Mouse (Mus musculus) midbrain, embryonic 10.5 days (tissue): Measurements from ENCODE around the gene Acvr2b. TPM values are rescaled to one million over a fixed set of nuclear protein-coding genes. Genes with fewer than 3 reads are reported as not detected.

Experiments
- DNase-seq: peaks from one replicate; pipeline ENCODE4 v3.0.0-alpha.2; 2017; ENCODE audit warnings: low spot score
- H3K27ac ChIP-seq: fragments of 300-500 bp; sonication (generic); replicated peaks from 2 replicates; pipeline ENCODE4 v1.5.1; 2016; ENCODE audit warnings: mild to moderate bottlenecking
- H3K27me3 ChIP-seq: fragments of 300-500 bp; sonication (generic); 2 replicates; pipeline ENCODE4 v1.6.1; 2016; ENCODE audit warnings: low read depth, mild to moderate bottlenecking; ENCODE audit not compliant: poor library complexity, severe bottlenecking
- H3K36me3 ChIP-seq: fragments of 300-500 bp; sonication (generic); 2 replicates; pipeline ENCODE4 v1.6.1; 2016; ENCODE audit warnings: mild to moderate bottlenecking, moderate library complexity
- H3K4me1 ChIP-seq: fragments of 300-500 bp; sonication (generic); 2 replicates; pipeline ENCODE4 v1.6.1; 2016
- H3K4me3 ChIP-seq: fragments of 300-500 bp; sonication (generic); 2 replicates; pipeline ENCODE4 v1.5.1; 2016; ENCODE audit warnings: mild to moderate bottlenecking, moderate library complexity
- H3K9me3 ChIP-seq: fragments of 300-500 bp; sonication (generic); replicated peaks from 2 replicates; pipeline ENCODE4 v1.6.1; 2016; ENCODE audit warnings: mild to moderate bottlenecking
- WGBS: fragments of 180-500 bp; shearing (Covaris S2); methylation state at CpG from one replicate; pipeline ENCODE4 v1.1.7; 2016; 5-methylcytosine and 5-hydroxymethylcytosine counted together
- polyA plus RNA-seq: library from polyadenylated mRNA; unstranded; fragments of >200 nt; fragmentation: Nextera tagmentation; extraction: Ambion mirVana; gene quantifications from 2 replicates; pipeline ENCODE4 v1.2.1, GENCODE M21; 2016

Acvr2b gene
- polyA plus RNA-seq, 1 experiment from 2014 or later, result 63.7 TPM

DNA sequence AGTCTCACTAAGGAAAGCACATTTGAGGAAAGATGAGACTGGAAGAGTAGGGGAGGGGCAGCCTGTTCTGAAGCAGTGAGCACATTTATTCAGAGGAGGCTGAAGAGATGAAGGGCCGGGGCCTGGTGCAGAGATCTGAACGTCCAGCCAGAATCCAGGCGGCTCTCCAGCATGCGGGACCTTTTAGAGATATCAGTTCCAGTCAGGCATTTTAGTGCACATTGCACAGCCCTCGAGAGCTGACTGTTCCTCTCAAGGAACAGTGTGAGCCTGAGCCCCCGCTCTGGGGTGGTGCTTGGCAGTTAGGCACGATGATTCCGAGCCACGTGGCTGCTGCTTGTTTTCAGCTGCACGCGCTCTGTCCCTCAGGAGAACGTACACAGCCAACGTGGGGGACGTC lies 55.2 kb downstream of the Acvr2b start:
- no peak overlapping the region for H3K27ac ChIP-seq
- peaks cover 82% of the 10 kb centered on the region for H3K36me3 ChIP-seq
- DNase-seq, result no peak
- 90% methylated on average over 14 of the region's 14 CpGs for WGBS
- H3K4me1 ChIP-seq, result 0 out of 2 replicates have a peak, but pooled peaks cover 6% of the 10 kb centered on the region
- H3K4me3 ChIP-seq, result no peak overlapping the region
- H3K9me3 ChIP-seq, result no peaks in the 10 kb centered on the region
- no peaks in the 10 kb centered on the region; the same call in 1 of the 2 replicates for H3K27me3 ChIP-seq

DNA sequence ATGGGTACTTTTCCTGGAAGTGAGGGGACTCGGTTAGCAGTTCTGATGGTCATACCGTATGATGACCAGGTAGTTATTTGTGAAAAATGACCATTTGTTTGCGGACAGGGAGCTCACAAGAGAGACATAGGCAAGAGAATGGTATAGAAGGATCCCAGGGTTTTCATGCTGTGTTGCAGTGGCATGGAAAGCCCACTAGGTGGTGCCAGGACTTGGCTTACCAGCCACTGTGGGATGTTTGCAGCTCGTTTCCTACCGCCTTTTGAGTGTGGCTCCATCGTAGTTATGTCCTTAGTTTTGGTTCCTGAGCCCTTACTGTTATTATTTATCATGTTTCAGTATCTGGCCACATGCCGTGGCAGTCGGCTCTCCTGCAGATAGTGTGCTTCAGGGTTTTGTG lies 58.5 kb downstream of the Acvr2b start:
- Histone ChIP-seq H3K4me3 (no peak overlapping the region), H3K27me3 (peaks cover 6% of the 10 kb centered on the region; the same call in 1 of the 2 replicates), H3K36me3 (peaks cover 86% of the 10 kb centered on the region), H3K27ac (no peak overlapping the region), H3K9me3 (no peaks in the 10 kb centered on the region), H3K4me1 (peaks cover 5% of the 10 kb centered on the region)
- WGBS, result 61% methylated on average over 8 of the region's 8 CpGs
- peak; percentile 62 for DNase-seq

DNA sequence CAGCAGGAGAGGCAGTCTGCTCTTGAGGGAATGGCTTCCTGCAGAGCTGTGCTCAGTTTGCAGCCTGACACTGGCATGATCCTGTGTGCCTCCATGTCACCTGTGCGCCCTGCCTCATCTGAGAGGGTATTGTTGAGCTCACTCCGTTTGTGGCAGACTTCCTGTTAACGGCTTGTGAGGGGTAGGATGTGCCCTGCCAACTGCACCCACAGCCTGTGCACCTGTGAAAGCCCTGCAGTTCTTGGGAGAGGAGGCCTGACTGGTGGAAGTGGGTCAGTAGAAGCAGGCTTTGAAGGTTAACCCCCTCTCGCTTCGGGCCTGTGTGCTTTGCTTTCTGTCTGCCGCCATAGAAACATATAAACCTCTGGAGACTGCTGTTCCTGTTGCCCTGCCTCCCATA lies 63.1 kb downstream of the Acvr2b start:
- H3K27ac ChIP-seq, result no peak overlapping the region
- no peak for DNase-seq
- H3K4me3 ChIP-seq, result no peak overlapping the region
- peaks cover 83% of the 10 kb centered on the region for H3K36me3 ChIP-seq
- H3K9me3 ChIP-seq, result no peaks in the 10 kb centered on the region
- WGBS, result 87% methylated on average over 6 of the region's 6 CpGs
- H3K4me1 ChIP-seq, result peaks cover 9% of the 10 kb centered on the region
- H3K27me3 ChIP-seq, result peaks cover 6% of the 10 kb centered on the region; the same call in 1 of the 2 replicates

DNA sequence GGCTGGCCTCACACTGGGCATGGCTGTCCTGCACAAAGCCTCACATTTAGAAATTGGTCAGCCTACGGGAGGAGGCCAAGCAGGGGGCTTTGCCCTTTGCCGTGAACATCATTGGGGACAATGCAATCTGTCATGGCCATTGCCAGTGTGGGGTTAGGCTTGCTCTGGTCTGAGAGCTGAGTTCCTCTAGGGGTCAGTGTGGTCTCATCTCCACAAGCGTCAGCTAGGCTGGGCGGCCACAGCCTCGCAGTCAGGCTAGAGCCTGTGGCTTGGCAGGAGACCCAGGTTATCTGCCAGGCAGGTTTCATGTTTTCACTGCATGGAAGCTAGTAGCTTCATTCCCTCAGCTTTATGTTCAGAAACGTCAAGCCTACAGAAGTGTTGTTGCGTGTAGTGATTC lies 63.7 kb downstream of the Acvr2b start:
- H3K36me3 ChIP-seq, result peaks cover 88% of the 10 kb centered on the region

DNA sequence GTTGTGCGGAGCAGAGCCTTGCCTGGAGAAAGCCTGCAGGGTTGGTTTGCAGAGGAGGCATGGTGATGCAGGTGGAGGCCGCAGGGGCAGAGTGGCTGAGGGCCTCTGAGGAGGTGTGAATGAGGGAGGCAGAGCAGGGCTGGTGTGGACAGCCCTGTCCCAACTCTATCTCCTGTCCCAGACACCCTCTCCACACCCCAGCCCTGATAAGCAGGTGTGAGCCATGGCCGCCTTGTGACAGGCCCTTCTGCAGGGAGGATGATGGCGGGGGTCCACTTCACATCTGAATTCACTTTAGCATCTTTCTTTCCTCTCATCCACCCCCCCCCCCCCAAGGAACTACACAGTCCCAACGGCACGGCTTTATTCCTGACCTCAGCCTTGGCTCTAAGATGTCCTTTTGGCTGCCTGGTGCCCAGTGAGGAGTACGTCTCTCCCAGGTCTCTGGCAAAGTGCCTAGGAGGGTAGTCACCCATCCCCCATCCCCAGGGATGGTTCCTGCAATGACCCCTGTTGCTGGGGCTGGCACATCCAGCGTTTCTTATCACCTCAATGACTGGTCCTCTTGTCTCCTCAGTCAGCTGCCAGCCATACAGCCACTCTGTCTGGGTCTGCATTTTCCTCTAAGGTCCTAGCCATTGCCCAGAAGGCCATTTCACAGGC lies 67.9 kb downstream of the Acvr2b start:
- no peak for DNase-seq
- H3K4me1 ChIP-seq, result peaks cover 26% of the 10 kb centered on the region
- H3K27ac ChIP-seq, result no peak overlapping the region
- no peak overlapping the region for H3K4me3 ChIP-seq
- peaks cover 46% of the 10 kb centered on the region for H3K36me3 ChIP-seq
- H3K9me3 ChIP-seq, result no peaks in the 10 kb centered on the region
- no peaks in the 10 kb centered on the region for H3K27me3 ChIP-seq
- WGBS, result 90% methylated on average over 8 of the region's 8 CpGs

More for the DNA sequence above, 63.7 kb downstream of the Acvr2b start:
- peaks cover 9% of the 10 kb centered on the region for H3K4me1 ChIP-seq
- WGBS, result 78% methylated on average over 7 of the region's 7 CpGs
- H3K27me3 ChIP-seq, result peaks cover 6% of the 10 kb centered on the region; the same call in 1 of the 2 replicates
- DNase-seq, result peak; percentile 34
- H3K4me3 ChIP-seq, result no peak overlapping the region
- no peak overlapping the region for H3K27ac ChIP-seq
- no peaks in the 10 kb centered on the region for H3K9me3 ChIP-seq

DNA sequence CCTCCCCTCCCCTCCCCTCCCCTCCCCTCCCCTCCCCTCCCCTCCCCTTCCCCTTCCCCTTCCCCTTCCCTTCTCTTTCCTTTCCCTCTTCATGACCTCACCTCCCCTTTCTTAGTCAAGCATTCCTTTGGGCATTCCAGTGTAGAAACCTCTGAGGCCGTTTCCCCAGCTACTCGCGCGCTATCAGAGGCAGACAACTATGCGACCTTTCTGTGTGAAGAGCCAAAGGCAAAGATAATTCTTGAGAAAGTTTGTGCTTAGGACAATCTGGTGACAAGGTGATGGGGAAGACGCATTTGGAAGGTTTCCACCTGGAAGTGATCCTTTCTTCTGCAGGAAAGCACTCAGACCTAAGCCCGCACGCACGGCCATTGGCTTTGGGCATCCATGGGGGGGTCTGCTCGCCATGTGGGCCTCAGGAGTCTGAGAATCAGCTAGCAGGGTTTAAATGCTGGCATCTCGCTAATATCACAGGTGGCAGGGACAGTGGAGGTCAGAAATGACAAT lies 70.5 kb downstream of the Acvr2b start:
- Histone ChIP-seq H3K27me3 (peaks cover 12% of the 10 kb centered on the region), H3K36me3 (peaks cover 21% of the 10 kb centered on the region), H3K27ac (no peak overlapping the region), H3K4me1 (peaks cover 27% of the 10 kb centered on the region), H3K4me3 (no peak overlapping the region), H3K9me3 (no peaks in the 10 kb centered on the region)
- WGBS, result 80% methylated on average over 11 of the region's 11 CpGs
- DNase-seq, result no peak

DNA sequence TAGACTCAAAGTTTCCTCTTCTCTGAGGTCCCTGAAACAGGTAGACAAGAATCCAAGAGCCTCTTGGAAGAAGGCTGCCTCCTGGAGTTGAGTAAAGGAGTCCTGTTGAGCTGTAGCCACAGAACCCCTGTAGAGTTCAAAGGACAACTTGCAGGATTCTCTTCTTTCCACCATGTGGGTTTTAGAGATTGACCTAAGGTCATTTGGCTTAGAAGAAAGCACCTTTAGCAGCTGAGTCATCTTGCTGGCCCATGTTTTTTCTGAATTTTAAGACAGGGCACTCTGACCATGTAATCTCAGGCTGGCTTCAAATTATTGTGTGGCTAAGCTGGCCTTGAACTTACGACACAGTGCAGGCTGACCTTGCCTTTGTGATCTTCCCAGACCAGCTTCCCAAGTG lies 71.1 kb downstream of the Acvr2b start:
- Histone ChIP-seq H3K27me3 (peaks cover 13% of the 10 kb centered on the region), H3K27ac (no peak overlapping the region), H3K4me3 (no peak overlapping the region), H3K4me1 (peaks cover 27% of the 10 kb centered on the region), H3K9me3 (no peaks in the 10 kb centered on the region), H3K36me3 (peaks cover 16% of the 10 kb centered on the region)
- WGBS, result 87% methylated on average over 1 of the region's 1 CpGs
- DNase-seq, result no peak

DNA sequence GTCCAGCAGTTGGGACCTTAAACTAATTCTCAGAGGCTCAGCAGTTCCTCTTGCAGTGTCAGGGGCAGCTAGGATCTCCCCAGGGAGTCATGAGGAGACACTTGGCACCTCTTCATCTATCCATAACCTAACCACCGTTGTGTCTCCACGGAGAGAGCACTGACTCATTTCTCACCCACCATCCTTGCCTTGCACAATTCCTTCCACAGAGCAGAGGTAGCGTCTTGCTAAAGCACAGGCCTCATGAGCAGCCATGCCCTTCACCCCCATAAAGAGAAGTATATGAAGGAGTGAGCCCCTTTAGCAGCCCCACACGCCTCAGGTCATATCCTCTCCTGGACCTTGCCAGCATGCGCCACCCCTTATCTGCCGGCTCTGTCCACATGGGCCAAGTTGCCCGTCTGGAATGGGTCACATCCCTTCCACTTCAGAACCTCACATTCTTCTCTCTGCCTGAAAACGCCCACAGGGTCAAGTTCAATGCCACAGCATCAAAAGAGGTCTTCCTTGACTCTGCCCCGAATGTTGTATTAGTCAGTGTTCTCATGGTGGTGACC lies 71.8 kb downstream of the Acvr2b start:
- Histone ChIP-seq H3K27me3 (peaks cover 20% of the 10 kb centered on the region), H3K4me3 (no peak overlapping the region), H3K36me3 (peaks cover 12% of the 10 kb centered on the region), H3K4me1 (peaks cover 27% of the 10 kb centered on the region), H3K27ac (no peak overlapping the region), H3K9me3 (no peaks in the 10 kb centered on the region)
- 89% methylated on average over 9 of the region's 9 CpGs for whole genome bisulfite sequencing
- no peak for DNase-seq

DNA sequence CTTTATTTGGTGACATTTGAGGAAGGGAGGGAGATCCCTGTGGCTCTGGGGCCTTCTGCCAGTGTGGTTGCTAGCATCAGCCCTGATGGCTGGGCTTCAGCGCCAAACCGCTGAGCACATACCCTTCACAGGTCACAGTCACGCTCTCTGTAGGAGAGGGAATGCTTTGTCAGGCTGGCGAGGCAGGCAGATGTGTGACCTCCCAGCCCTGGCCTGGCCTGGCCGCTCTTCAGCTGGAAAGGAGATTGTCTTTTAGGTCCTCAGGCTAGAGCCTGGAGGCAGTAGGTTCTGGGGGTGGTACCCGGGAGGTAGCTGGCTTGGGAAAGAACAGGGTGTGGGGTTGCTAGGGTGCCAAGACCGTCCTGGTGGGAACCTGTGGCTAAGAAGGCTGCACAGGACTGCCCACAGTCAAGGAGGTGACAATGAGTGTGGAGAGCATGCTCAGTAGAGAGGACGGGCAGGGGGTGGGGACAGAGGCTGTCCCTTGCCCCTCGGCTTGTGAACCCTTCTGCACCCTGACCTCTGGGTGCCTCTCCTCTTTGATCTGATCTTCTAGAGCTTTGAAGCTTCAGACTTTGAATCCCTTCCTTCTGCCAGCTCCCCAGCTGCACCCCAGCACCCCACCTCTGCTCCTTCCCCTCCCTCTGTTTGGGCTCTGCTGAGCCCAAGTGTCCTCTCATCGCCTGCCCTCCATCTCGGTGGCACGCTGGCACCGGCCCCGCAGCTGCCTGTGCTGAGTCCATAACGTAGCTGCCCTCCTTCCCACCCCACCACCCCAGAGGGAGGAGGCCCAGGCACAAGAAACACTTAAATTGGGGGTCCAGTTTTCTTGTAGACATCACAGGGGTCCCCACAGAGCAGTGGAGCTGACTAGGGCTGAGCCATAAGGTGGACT lies 73.0 kb downstream of the Acvr2b start:
- H3K4me3 ChIP-seq, result no peak overlapping the region
- H3K36me3 ChIP-seq, result peaks cover 6% of the 10 kb centered on the region
- WGBS, result 64% methylated on average over 15 of the region's 15 CpGs
- H3K27ac ChIP-seq, result no peak overlapping the region; the same call in 1 of the 2 replicates
- DNase-seq, result no peak
- peaks cover 20% of the 10 kb centered on the region for H3K27me3 ChIP-seq
- H3K4me1 ChIP-seq, result peaks cover 31% of the 10 kb centered on the region
- H3K9me3 ChIP-seq, result no peaks in the 10 kb centered on the region

DNA sequence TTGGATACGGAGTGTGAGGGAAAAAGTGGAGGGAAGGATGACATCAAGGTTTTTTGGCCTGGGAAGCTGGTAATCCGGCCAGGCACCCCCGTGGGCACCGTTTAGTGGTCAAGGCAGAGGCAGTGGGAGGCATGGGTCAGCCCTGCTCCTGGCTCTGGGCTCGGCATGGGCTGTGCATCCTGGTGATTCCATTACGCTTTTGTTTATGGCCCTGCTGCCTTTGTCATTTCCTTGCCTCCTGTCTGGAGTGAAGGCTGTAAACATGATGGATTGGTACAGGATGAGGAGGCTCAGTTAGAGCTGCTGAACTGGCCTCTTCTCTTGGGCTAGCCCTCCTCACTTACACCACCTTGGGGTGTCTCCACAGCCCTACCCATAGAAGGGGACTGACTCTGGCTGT lies 75.8 kb downstream of the Acvr2b start:
- Histone ChIP-seq H3K4me1 (peaks cover 27% of the 10 kb centered on the region), H3K36me3 (no peaks in the 10 kb centered on the region), H3K4me3 (no peak overlapping the region), H3K27me3 (peaks cover 27% of the 10 kb centered on the region), H3K27ac (no peak overlapping the region), H3K9me3 (no peaks in the 10 kb centered on the region)
- 76% methylated on average over 6 of the region's 6 CpGs for WGBS
- no peak for DNase-seq

DNA sequence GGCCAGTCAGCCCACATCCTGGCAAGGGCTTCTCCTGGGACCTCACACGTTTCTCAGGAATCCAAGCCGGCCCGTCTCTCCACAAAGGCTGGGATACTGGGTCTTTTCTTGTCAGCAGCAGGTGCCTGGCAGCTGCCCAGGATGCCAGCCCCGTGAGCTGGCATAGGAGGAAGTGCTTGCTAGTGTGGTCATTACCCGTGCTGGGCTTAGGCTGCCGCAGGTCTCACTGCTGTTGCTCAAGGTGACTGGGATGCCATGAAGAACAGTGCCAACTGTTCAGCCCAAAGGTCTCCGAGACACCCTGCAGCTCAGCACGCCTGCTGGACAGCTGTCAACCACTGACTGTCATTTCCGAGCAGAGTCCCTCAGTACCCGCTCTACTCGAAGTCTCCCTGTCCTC lies 76.4 kb downstream of the Acvr2b start:
- Histone ChIP-seq H3K4me3 (no peak overlapping the region), H3K27ac (no peak overlapping the region), H3K4me1 (peaks cover 25% of the 10 kb centered on the region), H3K27me3 (peaks cover 30% of the 10 kb centered on the region), H3K36me3 (no peaks in the 10 kb centered on the region), H3K9me3 (no peaks in the 10 kb centered on the region)
- WGBS, result 89% methylated on average over 11 of the region's 11 CpGs
- no peak for DNase-seq

DNA sequence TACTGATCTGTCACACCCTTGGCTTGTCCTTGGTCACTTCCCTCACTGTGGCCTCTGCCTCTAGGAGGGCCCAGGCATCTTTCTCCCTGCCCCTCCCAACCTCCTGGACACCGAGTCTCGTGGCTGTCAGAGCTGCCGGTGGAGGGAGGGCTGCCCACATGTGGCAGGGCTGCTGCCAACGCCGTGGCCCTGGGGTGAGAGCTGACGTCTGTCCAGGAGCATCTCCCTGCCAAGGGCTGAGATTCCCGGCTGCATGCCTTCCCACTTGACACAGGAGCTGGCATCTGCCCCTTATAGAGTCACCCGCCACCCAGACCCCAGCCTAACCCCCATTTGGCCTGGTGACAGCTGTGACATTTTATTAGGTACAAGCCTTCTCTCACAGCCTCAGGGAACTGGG lies 77.4 kb downstream of the Acvr2b start:
- Histone ChIP-seq H3K36me3 (no peaks in the 10 kb centered on the region), H3K27me3 (peaks cover 35% of the 10 kb centered on the region), H3K4me3 (no peak overlapping the region), H3K27ac (no peak overlapping the region), H3K4me1 (peaks cover 27% of the 10 kb centered on the region), H3K9me3 (no peaks in the 10 kb centered on the region)
- no peak for DNase-seq
- WGBS, result 77% methylated on average over 8 of the region's 8 CpGs
